Mouse (Mus musculus): ENCODE data around the gene Zfp809. TPM values are rescaled to one million over a fixed set of nuclear protein-coding genes. Genes with fewer than 3 reads are reported as not detected.

The Zfp809 gene
- 19.0 and 20.0 TPM in 2 replicates for polyA plus RNA-seq (2014; fragmentation: Nextera tagmentation; extraction: Ambion mirVana)

- WGBS (ENCODE audit: insufficient replicate concordance) = 1% methylated on average over 35 of the region's 35 CpGs
- H3K4me3 ChIP-seq (ENCODE audit: low read depth, low read length) = peak within 1 kb of the TSS; percentile 59
- peak within 1 kb of the TSS; percentile 79 for H3K4me2 ChIP-seq
- peak within 1 kb of the TSS; percentile 78 for H3K27ac ChIP-seq (ENCODE audit: low read depth, low read length)
- H3K4me1 ChIP-seq (ENCODE audit: control insufficient read depth, insufficient read depth, low read length) = no peaks in the 10 kb centered on the region
- peak within 1 kb of the TSS; percentile 77 for H3K9ac ChIP-seq (ENCODE audit: low read depth, low read length)
- no peaks in the 10 kb centered on the region for H3K36me3 ChIP-seq (ENCODE audit: control insufficient read depth, insufficient read depth, low read length)
- no peaks in the 10 kb centered on the region for H3K9me3 ChIP-seq (replicated peaks; ENCODE audit: control insufficient read depth, low read length)
- H3K27me3 ChIP-seq (ENCODE audit: control insufficient read depth, insufficient read depth, low read length) = no peaks in the 10 kb centered on the region
- peak; percentile 94 for ATAC-seq (replicated peaks; ENCODE audit: insufficient number of reproducible peaks, low FRiP score, low TSS enrichment)
Measured at GRCm38 (mm10) chr9:22225581-22226388, at the start of gene Zfp809. Gene Zfp809 (plus strand): TSS chr9:22225714.

- Histone ChIP-seq H3K27ac (ENCODE audit: low read depth, low read length) (no peak within 1 kb of the TSS), H3K4me3 (ENCODE audit: low read depth, low read length) (peak within 1 kb of the TSS; percentile 39), H3K4me2 (peak within 1 kb of the TSS; percentile 80), H3K27me3 (ENCODE audit: control insufficient read depth, insufficient read depth, low read length) (0 out of 2 replicates have a peak, but pooled peaks cover 3% of the 10 kb centered on the region), H3K9me3 (replicated peaks; ENCODE audit: control insufficient read depth, low read length) (peaks cover 4% of the 10 kb centered on the region; the same call in 1 of the 2 replicates), H3K36me3 (ENCODE audit: control insufficient read depth, insufficient read depth, low read length) (no peaks in the 10 kb centered on the region), H3K9ac (ENCODE audit: low read depth, low read length) (peak within 1 kb of the TSS; percentile 17; the same call in 1 of the 2 replicates), H3K4me1 (ENCODE audit: control insufficient read depth, insufficient read depth, low read length) (no peaks in the 10 kb centered on the region)
- ATAC-seq (replicated peaks; ENCODE audit: insufficient number of reproducible peaks, low FRiP score, low TSS enrichment) = peak; percentile 35; the same call in 1 of the 2 replicates
- 15% methylated on average over 38 of the region's 43 CpGs for WGBS (ENCODE audit: insufficient replicate concordance)
Measured at GRCm38 (mm10) chr9:22188025-22188611, 37.4 kb upstream of the Zfp809 start, which contains the start of gene Zfp872. Gene Zfp872 (plus strand): TSS chr9:22188090.

- WGBS (ENCODE audit: insufficient replicate concordance) = 28% methylated on average over 5 of the region's 5 CpGs
- Histone ChIP-seq H3K4me1 (ENCODE audit: control insufficient read depth, insufficient read depth, low read length) (no peaks in the 10 kb centered on the region), H3K4me3 (ENCODE audit: low read depth, low read length) (no peak overlapping the region), H3K9me3 (replicated peaks; ENCODE audit: control insufficient read depth, low read length) (peaks cover 24% of the 10 kb centered on the region), H3K27ac (ENCODE audit: low read depth, low read length) (no peak overlapping the region), H3K9ac (ENCODE audit: low read depth, low read length) (no peak overlapping the region), H3K36me3 (ENCODE audit: control insufficient read depth, insufficient read depth, low read length) (no peaks in the 10 kb centered on the region), H3K4me2 (no peak overlapping the region), H3K27me3 (ENCODE audit: control insufficient read depth, insufficient read depth, low read length) (no peaks in the 10 kb centered on the region)
- ATAC-seq (replicated peaks; ENCODE audit: insufficient number of reproducible peaks, low FRiP score, low TSS enrichment) = no peak
Measured at GRCm38 (mm10) chr9:22196412-22196811, 29.1 kb upstream of the Zfp809 start.

- no peak overlapping the region for H3K9ac ChIP-seq (ENCODE audit: low read depth, low read length)
- no peak overlapping the region for H3K4me3 ChIP-seq (ENCODE audit: low read depth, low read length)
- no peak overlapping the region for H3K4me2 ChIP-seq
- no peaks in the 10 kb centered on the region for H3K36me3 ChIP-seq (ENCODE audit: control insufficient read depth, insufficient read depth, low read length)
- H3K27ac ChIP-seq (ENCODE audit: low read depth, low read length) = no peak overlapping the region
- H3K27me3 ChIP-seq (ENCODE audit: control insufficient read depth, insufficient read depth, low read length) = no peaks in the 10 kb centered on the region
- ATAC-seq (replicated peaks; ENCODE audit: insufficient number of reproducible peaks, low FRiP score, low TSS enrichment) = no peak
- H3K9me3 ChIP-seq (replicated peaks; ENCODE audit: control insufficient read depth, low read length) = no peaks in the 10 kb centered on the region
- no peaks in the 10 kb centered on the region for H3K4me1 ChIP-seq (ENCODE audit: control insufficient read depth, insufficient read depth, low read length)
- 52% methylated on average over 2 of the region's 2 CpGs for WGBS (ENCODE audit: insufficient replicate concordance)
Measured at GRCm38 (mm10) chr9:22213785-22214194, 11.7 kb upstream of the Zfp809 start.

GRCm38 (mm10) chr9:22214549-22214948, 11.0 kb upstream of the Zfp809 start:
- H3K4me3 ChIP-seq (ENCODE audit: low read depth, low read length) = no peak overlapping the region
- H3K4me1 ChIP-seq (ENCODE audit: control insufficient read depth, insufficient read depth, low read length) = no peaks in the 10 kb centered on the region
- no peak overlapping the region for H3K9ac ChIP-seq (ENCODE audit: low read depth, low read length)
- no peak for ATAC-seq (replicated peaks; ENCODE audit: insufficient number of reproducible peaks, low FRiP score, low TSS enrichment)
- no peaks in the 10 kb centered on the region for H3K36me3 ChIP-seq (ENCODE audit: control insufficient read depth, insufficient read depth, low read length)
- no peak overlapping the region for H3K4me2 ChIP-seq
- H3K27ac ChIP-seq (ENCODE audit: low read depth, low read length) = no peak overlapping the region
- 79% methylated on average over 2 of the region's 2 CpGs for WGBS (ENCODE audit: insufficient replicate concordance)
- no peaks in the 10 kb centered on the region for H3K9me3 ChIP-seq (replicated peaks; ENCODE audit: control insufficient read depth, low read length)
- no peaks in the 10 kb centered on the region for H3K27me3 ChIP-seq (ENCODE audit: control insufficient read depth, insufficient read depth, low read length)

- no peaks in the 10 kb centered on the region for H3K36me3 ChIP-seq (ENCODE audit: control insufficient read depth, insufficient read depth, low read length)
- ATAC-seq (replicated peaks; ENCODE audit: insufficient number of reproducible peaks, low FRiP score, low TSS enrichment) = no peak
- 45% methylated on average over 3 of the region's 3 CpGs for WGBS (ENCODE audit: insufficient replicate concordance)
Measured at GRCm38 (mm10) chr9:22216705-22217104, 8.8 kb upstream of the Zfp809 start.

GRCm38 (mm10) chr9:22217858-22218493, 7.5 kb upstream of the Zfp809 start:
- Histone ChIP-seq H3K4me3 (ENCODE audit: low read depth, low read length) (no peak overlapping the region), H3K9me3 (replicated peaks; ENCODE audit: control insufficient read depth, low read length) (no peaks in the 10 kb centered on the region), H3K27me3 (ENCODE audit: control insufficient read depth, insufficient read depth, low read length) (no peaks in the 10 kb centered on the region), H3K27ac (ENCODE audit: low read depth, low read length) (no peak overlapping the region), H3K4me2 (no peak overlapping the region), H3K36me3 (ENCODE audit: control insufficient read depth, insufficient read depth, low read length) (no peaks in the 10 kb centered on the region), H3K4me1 (ENCODE audit: control insufficient read depth, insufficient read depth, low read length) (no peaks in the 10 kb centered on the region), H3K9ac (ENCODE audit: low read depth, low read length) (no peak overlapping the region)
- 42% methylated on average over 8 of the region's 8 CpGs for WGBS (ENCODE audit: insufficient replicate concordance)
- ATAC-seq (replicated peaks; ENCODE audit: insufficient number of reproducible peaks, low FRiP score, low TSS enrichment) = no peak

More at GRCm38 (mm10) chr9:22216705-22217104, 8.8 kb upstream of the Zfp809 start:
- Histone ChIP-seq H3K4me2 (no peak overlapping the region), H3K4me1 (ENCODE audit: control insufficient read depth, insufficient read depth, low read length) (no peaks in the 10 kb centered on the region), H3K27ac (ENCODE audit: low read depth, low read length) (no peak overlapping the region), H3K9me3 (replicated peaks; ENCODE audit: control insufficient read depth, low read length) (no peaks in the 10 kb centered on the region), H3K27me3 (ENCODE audit: control insufficient read depth, insufficient read depth, low read length) (no peaks in the 10 kb centered on the region), H3K4me3 (ENCODE audit: low read depth, low read length) (no peak overlapping the region), H3K9ac (ENCODE audit: low read depth, low read length) (no peak overlapping the region)

GRCm38 (mm10) chr9:22224066-22224465, 1.4 kb upstream of the Zfp809 start:
- H3K36me3 ChIP-seq (ENCODE audit: control insufficient read depth, insufficient read depth, low read length) = no peaks in the 10 kb centered on the region
- no peak overlapping the region for H3K4me2 ChIP-seq
- no peak overlapping the region for H3K27ac ChIP-seq (ENCODE audit: low read depth, low read length)
- no peaks in the 10 kb centered on the region for H3K4me1 ChIP-seq (ENCODE audit: control insufficient read depth, insufficient read depth, low read length)
- WGBS (ENCODE audit: insufficient replicate concordance) = 91% methylated on average over 4 of the region's 4 CpGs
- no peak for ATAC-seq (replicated peaks; ENCODE audit: insufficient number of reproducible peaks, low FRiP score, low TSS enrichment)
- no peaks in the 10 kb centered on the region for H3K27me3 ChIP-seq (ENCODE audit: control insufficient read depth, insufficient read depth, low read length)
- H3K9ac ChIP-seq (ENCODE audit: low read depth, low read length) = no peak overlapping the region
- no peaks in the 10 kb centered on the region for H3K9me3 ChIP-seq (replicated peaks; ENCODE audit: control insufficient read depth, low read length)
- no peak overlapping the region for H3K4me3 ChIP-seq (ENCODE audit: low read depth, low read length)
